9 mouse cellular contexts compared by ENCODE assay signal in genomic region chr10:3139306-3139705, GRCm38 (mm10).
"Had no signal": no experiment of that assay in that cellular context is flagged by ENCODE, and none has a peak within 500 bp of the region (broad histone marks: within the 10 kb centered on the region; RNA-seq: fewer than 3 reads in every experiment).

No protein-coding gene starts in this region.

- DNase-seq: liver, postnatal 0 days; lung, adult 2 months; lung, postnatal 14 days; lung, postnatal 36 days; midbrain, embryonic 14.5 days; right cerebral cortex, postnatal 14 days; thymus, adult 2 months; thymus, postnatal 25 days; thymus, postnatal 4 days had no signal
